Mouse (Mus musculus) heart, embryonic 15.5 days (tissue): ENCODE data around the gene Sorl1. TPM values are rescaled to one million over a fixed set of nuclear protein-coding genes. Genes with fewer than 3 reads are reported as not detected.
"Not testable (repeated sequence)": the region's sequence is repeated elsewhere in the genome, so short reads cannot be mapped to it uniquely, and the experiment has no call there.

Source experiments
- ATAC-seq: fragments of 200-750 bp; cut with Nextera tagmentation; replicated peaks from 2 replicates; pipeline ENCODE4 v1.8.0; 2017; ENCODE audit warnings: low read depth, moderate TSS enrichment; ENCODE audit not compliant: insufficient number of reproducible peaks, insufficient read depth, low FRiP score
- H3K27ac ChIP-seq: fragments of 300-500 bp; sonication (generic); 2 replicates; pipeline ENCODE4 v1.5.1; 2015; ENCODE audit warnings: mild to moderate bottlenecking, inconsistent platforms
- H3K27me3 ChIP-seq: fragments of 300-500 bp; sonication (generic); 2 replicates; pipeline ENCODE4 v1.6.1; 2015; ENCODE audit warnings: inconsistent platforms
- H3K36me3 ChIP-seq: fragments of 300-500 bp; sonication (generic); 2 replicates; pipeline ENCODE4 v1.6.1; 2015; ENCODE audit warnings: mild to moderate bottlenecking, inconsistent platforms
- H3K4me1 ChIP-seq: fragments of 300-500 bp; sonication (generic); replicated peaks from 2 replicates; pipeline ENCODE4 v1.6.1; 2015; ENCODE audit warnings: inconsistent platforms
- H3K4me2 ChIP-seq: fragments of 300-500 bp; sonication (generic); 2 replicates; pipeline ENCODE4 v1.6.1; 2015; ENCODE audit warnings: inconsistent platforms, mild to moderate bottlenecking, moderate library complexity
- H3K4me3 ChIP-seq: fragments of 300-500 bp; sonication (generic); 2 replicates; pipeline ENCODE4 v1.5.1; 2015; ENCODE audit warnings: mild to moderate bottlenecking, inconsistent platforms
- H3K9ac ChIP-seq: fragments of 300-500 bp; sonication (generic); 2 replicates; pipeline ENCODE4 v1.6.1; 2015; ENCODE audit warnings: mild to moderate bottlenecking, inconsistent platforms
- H3K9me3 ChIP-seq: fragments of 300-500 bp; sonication (generic); replicated peaks from 2 replicates; pipeline ENCODE4 v1.6.1; 2016; ENCODE audit warnings: inconsistent platforms
- WGBS: fragments of 180-500 bp; shearing (Covaris S2); methylation state at CpG from one replicate; pipeline ENCODE4 v1.1.7; 2015; ENCODE audit warnings: mixed read lengths; 5-methylcytosine and 5-hydroxymethylcytosine counted together
- polyA plus RNA-seq: library from polyadenylated mRNA; unstranded; fragments of >200 nt; fragmentation: Nextera tagmentation; extraction: Ambion mirVana; gene quantifications from 2 replicates; pipeline ENCODE4 v1.2.1, GENCODE M21; 2015

The Sorl1 gene
- polyA plus RNA-seq, 1 experiment from 2014 or later: 2.3 TPM

- Histone ChIP-seq H3K4me3 (no peak overlapping the region), H3K4me1 (no peaks in the 10 kb centered on the region), H3K27ac (no peak overlapping the region), H3K9me3 (no peaks in the 10 kb centered on the region), H3K4me2 (no peak overlapping the region), H3K9ac (no peak overlapping the region), H3K27me3 (no peaks in the 10 kb centered on the region), H3K36me3 (no peaks in the 10 kb centered on the region)
- WGBS: 81% methylated on average over 9 of the region's 9 CpGs
- no peak for ATAC-seq
Observed at GRCm38 (mm10) chr9:42067950-42068349, 56.1 kb downstream of the Sorl1 start.

DNA sequence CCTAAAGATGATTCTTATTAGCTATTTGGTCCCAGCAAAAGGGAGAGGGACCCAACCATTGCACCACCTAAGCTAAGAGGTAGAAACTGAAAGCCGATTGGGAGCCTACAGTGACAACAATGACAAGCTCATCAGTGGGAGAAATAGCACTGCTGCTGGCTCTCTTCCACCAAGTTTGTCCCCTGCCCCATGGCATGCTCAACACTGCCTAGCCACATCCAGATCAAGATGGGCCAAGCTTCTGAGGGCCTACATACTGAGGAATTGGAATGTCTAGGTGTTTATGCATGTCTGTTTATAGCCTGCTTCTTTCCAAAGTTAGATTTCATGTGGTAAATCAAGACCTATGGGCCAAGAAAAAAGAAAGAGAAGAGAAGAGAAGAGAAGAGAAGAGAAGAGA lies 58.3 kb downstream of the Sorl1 start:
- no peak overlapping the region for H3K27ac ChIP-seq
- H3K4me3 ChIP-seq: no peak overlapping the region
- no peaks in the 10 kb centered on the region for H3K4me1 ChIP-seq
- no peaks in the 10 kb centered on the region for H3K27me3 ChIP-seq
- no peak overlapping the region for H3K9ac ChIP-seq
- H3K36me3 ChIP-seq: no peaks in the 10 kb centered on the region
- WGBS: 84% methylated on average over 1 of the region's 1 CpGs
- no peak for ATAC-seq
- no peak overlapping the region for H3K4me2 ChIP-seq
- H3K9me3 ChIP-seq: no peaks in the 10 kb centered on the region

DNA sequence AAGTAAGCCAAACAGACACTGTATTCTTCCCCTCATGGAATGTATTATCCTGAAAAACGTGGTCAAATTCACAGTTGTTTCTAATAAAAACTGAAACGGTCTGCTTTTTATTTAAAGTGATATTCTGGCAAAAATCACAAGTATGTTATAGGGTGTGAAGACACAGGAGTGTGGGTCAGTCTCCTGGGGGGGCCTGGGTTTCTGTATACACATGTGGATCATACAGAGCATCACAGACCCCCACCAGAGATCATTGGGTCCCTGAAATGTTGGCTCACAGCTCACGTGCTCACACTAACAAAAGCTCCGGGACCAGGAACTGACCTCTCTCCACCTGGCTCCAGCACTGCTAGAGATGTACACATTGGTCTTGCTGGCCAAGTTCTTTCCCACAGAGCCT lies 60.7 kb downstream of the Sorl1 start:
- H3K9me3 ChIP-seq: no peaks in the 10 kb centered on the region
- no peaks in the 10 kb centered on the region for H3K4me1 ChIP-seq
- no peaks in the 10 kb centered on the region for H3K27me3 ChIP-seq
- 84% methylated on average over 4 of the region's 4 CpGs for WGBS
- no peaks in the 10 kb centered on the region for H3K36me3 ChIP-seq
- no peak overlapping the region for H3K27ac ChIP-seq
- H3K4me3 ChIP-seq: no peak overlapping the region
- H3K9ac ChIP-seq: no peak overlapping the region
- ATAC-seq: no peak
- H3K4me2 ChIP-seq: no peak overlapping the region

GRCm38 (mm10) chr9:42062269-42062668 lies 61.8 kb downstream of the Sorl1 start:
- H3K36me3 ChIP-seq: no peaks in the 10 kb centered on the region
- H3K27ac ChIP-seq: no peak overlapping the region
- H3K4me3 ChIP-seq: no peak overlapping the region
- H3K4me1 ChIP-seq: no peaks in the 10 kb centered on the region
- no peak overlapping the region for H3K9ac ChIP-seq
- no peak overlapping the region for H3K4me2 ChIP-seq
- WGBS: 80% methylated on average over 8 of the region's 8 CpGs
- no peak for ATAC-seq
- H3K9me3 ChIP-seq: no peaks in the 10 kb centered on the region
- H3K27me3 ChIP-seq: no peaks in the 10 kb centered on the region

- ATAC-seq, H3K9ac ChIP-seq, H3K4me3 ChIP-seq, H3K27me3 ChIP-seq, H3K9me3 ChIP-seq, H3K36me3 ChIP-seq, H3K27ac ChIP-seq, H3K4me2 ChIP-seq, H3K4me1 ChIP-seq: not testable (repeated sequence)
- 95% methylated on average over 2 of the region's 2 CpGs for WGBS
Observed at GRCm38 (mm10) chr9:42059006-42059405, 65.1 kb downstream of the Sorl1 start.

- Histone ChIP-seq H3K27me3 (no peaks in the 10 kb centered on the region), H3K9ac (no peak overlapping the region), H3K9me3 (no peaks in the 10 kb centered on the region), H3K4me2 (no peak overlapping the region), H3K4me3 (no peak overlapping the region), H3K36me3 (no peaks in the 10 kb centered on the region), H3K4me1 (no peaks in the 10 kb centered on the region; the same call in 1 of the 2 replicates), H3K27ac (no peak overlapping the region)
- no peak for ATAC-seq
- WGBS: 80% methylated on average over 5 of the region's 5 CpGs
Observed at GRCm38 (mm10) chr9:42056591-42056990, 67.5 kb downstream of the Sorl1 start.

DNA sequence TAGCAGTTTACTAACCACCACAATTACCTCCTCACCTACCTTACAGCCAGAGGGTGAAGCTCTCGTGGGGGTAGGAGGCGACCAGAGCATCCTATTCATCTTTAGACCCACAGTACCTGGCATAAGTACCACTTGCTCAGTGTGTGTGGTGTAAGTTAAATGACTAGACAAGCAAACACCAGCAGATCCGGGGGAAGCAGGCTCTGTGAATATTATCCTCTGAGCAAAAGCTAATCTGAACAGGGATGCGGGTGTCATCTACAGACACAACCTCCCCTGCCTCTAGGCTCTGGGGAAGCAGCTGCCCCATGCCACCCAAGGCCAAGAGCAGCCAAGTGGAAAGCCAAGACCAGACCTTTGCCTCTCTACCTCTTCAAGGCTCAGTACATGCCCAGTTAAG lies 68.7 kb downstream of the Sorl1 start:
- Histone ChIP-seq H3K4me3 (no peak overlapping the region), H3K9ac (no peak overlapping the region), H3K27me3 (no peaks in the 10 kb centered on the region), H3K4me1 (no peaks in the 10 kb centered on the region; the same call in 1 of the 2 replicates), H3K27ac (no peak overlapping the region), H3K36me3 (no peaks in the 10 kb centered on the region), H3K9me3 (no peaks in the 10 kb centered on the region), H3K4me2 (no peak overlapping the region)
- ATAC-seq: no peak
- 80% methylated on average over 4 of the region's 4 CpGs for WGBS

DNA sequence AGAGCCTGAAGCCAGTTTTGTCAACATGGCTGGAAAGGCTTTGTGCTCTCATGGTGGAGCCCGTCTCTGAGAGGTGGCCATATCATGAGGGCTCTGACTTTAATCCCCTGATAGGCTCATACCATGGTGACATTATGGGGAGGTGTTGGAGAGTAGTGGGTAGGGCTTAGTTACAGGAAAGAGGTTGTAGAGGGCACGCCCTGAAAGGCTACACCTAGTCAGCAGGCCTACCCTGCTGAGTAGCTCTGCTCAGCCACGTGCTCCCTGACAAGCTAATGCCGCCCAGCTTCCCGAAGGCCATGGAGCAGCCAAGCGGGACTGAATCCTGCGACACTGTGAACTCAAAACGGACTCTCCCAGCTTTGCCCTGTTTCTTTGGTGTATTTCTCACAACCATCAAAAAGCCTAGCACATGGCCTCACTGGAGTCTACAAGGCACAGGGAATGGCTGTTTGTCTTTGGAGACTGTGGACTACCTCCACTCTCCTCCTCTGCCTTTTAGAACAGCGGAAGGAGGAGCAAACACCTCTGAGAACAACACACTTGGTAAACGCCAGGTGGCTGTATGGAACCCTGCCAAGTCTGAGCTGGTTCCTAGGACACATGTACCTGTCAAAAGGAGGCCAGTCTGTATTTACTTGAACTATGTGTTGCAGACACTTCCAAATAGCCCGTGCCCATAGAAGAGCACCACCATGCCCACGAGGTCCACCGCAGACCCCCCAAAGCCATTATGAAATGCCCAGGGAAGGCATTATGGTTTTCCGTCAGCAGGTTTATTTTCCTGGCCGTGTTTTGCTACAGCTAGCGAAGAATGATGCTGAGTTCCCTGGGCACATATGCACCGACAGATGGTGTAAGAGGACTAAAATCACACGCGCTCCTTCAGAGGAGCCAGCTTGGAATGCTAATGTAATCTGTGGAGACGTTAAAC lies 69.5 kb downstream of the Sorl1 start:
- H3K4me1 ChIP-seq: no peaks in the 10 kb centered on the region; the same call in 1 of the 2 replicates
- H3K36me3 ChIP-seq: no peaks in the 10 kb centered on the region
- no peak overlapping the region for H3K4me2 ChIP-seq
- no peak overlapping the region for H3K4me3 ChIP-seq
- no peak for ATAC-seq
- 74% methylated on average over 20 of the region's 20 CpGs for WGBS
- no peaks in the 10 kb centered on the region for H3K9me3 ChIP-seq
- no peaks in the 10 kb centered on the region for H3K27me3 ChIP-seq
- H3K9ac ChIP-seq: no peak overlapping the region
- H3K27ac ChIP-seq: no peak overlapping the region

GRCm38 (mm10) chr9:42053591-42054190 lies 70.4 kb downstream of the Sorl1 start:
- Histone ChIP-seq H3K4me2 (no peak overlapping the region), H3K9ac (no peak overlapping the region), H3K27ac (no peak overlapping the region), H3K36me3 (no peaks in the 10 kb centered on the region), H3K4me1 (no peaks in the 10 kb centered on the region; the same call in 1 of the 2 replicates), H3K27me3 (no peaks in the 10 kb centered on the region), H3K9me3 (no peaks in the 10 kb centered on the region), H3K4me3 (no peak overlapping the region)
- 90% methylated on average over 12 of the region's 12 CpGs for WGBS
- no peak for ATAC-seq

GRCm38 (mm10) chr9:42052713-42053356 lies 71.3 kb downstream of the Sorl1 start:
- Histone ChIP-seq H3K4me2 (no peak overlapping the region), H3K9me3 (no peaks in the 10 kb centered on the region), H3K27me3 (no peaks in the 10 kb centered on the region), H3K4me3 (no peak overlapping the region), H3K4me1 (peaks cover 5% of the 10 kb centered on the region), H3K9ac (no peak overlapping the region), H3K27ac (no peak overlapping the region), H3K36me3 (no peaks in the 10 kb centered on the region)
- 37% methylated on average over 12 of the region's 12 CpGs for WGBS
- ATAC-seq: no peak

- ATAC-seq: no peak
- H3K9ac ChIP-seq: no peak overlapping the region
- no peaks in the 10 kb centered on the region for H3K9me3 ChIP-seq
- no peaks in the 10 kb centered on the region for H3K36me3 ChIP-seq
- no peaks in the 10 kb centered on the region for H3K27me3 ChIP-seq
- H3K4me1 ChIP-seq: peaks cover 9% of the 10 kb centered on the region
- no peak overlapping the region for H3K4me3 ChIP-seq
- WGBS: 37% methylated on average over 2 of the region's 2 CpGs
- H3K4me2 ChIP-seq: no peak overlapping the region
- no peak overlapping the region for H3K27ac ChIP-seq
Observed at GRCm38 (mm10) chr9:42048542-42048941, 75.6 kb downstream of the Sorl1 start.
